Mouse (Mus musculus) MEL-GATA-1-ER (cell line): ENCODE measurements around the gene Sugp1.
A peak's percentile ranks its signal among the peaks of the same experiment; 100 is the strongest.
"Not testable (repeated sequence)": the region's sequence is repeated elsewhere in the genome, so short reads cannot be mapped to it uniquely, and the experiment has no call there.

Source experiments
- DNase-seq: peaks from one replicate; pipeline ENCODE4 v3.0.0-alpha.2; 2012; ENCODE audit warnings: low read depth; ENCODE audit errors: extremely low read depth

Sugp1 gene

DNA sequence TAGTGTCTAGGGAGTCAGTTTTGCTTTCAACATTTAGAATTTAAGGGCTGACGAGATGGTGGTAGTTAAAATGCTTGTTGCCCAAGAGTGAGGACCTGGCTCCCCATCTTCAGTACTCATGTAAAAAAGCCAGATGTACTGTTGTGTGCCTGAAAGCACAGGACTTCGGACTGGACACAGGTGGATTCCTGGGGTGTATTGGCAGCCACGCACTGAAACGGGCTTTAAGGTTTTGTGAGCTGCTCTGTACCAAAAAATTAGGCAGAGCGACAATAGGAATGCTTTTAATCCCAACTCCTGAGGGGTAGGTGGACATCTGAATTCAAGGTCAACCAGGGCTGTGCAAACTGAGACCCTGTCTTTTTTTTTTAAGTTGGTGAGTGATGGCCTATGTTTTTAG lies 1.4 kb downstream of the Sugp1 start:
- DNase-seq = no peak

DNA sequence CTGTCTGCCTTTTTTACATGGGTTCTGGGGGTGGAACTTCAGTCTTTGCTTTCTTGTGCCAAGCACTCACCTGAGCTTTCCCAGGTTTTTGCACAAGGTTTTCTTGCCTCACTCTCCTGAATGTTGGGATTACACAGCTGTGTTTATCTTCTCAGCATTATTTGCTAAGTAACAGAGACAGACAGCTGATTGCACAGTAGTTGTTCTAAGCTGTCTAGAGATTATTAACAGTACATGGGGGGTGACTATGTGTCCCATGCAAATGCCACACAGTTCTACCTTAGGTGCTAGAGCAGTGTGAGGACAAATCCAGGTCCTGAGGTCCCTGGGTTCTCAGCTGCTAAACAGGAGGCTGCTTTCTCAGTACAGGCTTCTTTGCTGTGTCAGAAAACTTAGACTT lies 7.0 kb downstream of the Sugp1 start:
- DNase-seq = no peak

DNA sequence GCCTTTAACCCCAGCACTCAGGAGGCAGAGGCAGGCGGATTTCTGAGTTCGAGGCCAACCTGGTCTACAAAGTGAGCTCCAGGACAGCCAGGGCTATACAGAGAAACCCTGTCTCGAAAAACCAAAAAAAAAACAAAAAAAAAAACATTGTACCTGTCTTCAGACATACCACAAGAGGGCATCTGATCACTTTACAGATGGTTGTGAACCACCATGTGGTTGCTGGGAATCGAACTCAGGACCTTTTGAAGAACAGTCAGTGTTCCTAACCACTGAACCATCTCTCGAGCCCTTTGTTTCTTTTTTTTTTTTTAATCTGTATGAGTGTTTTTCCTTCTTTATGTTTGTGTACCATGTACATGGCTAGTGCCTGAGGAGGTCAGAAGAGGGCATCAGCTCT lies 7.8 kb downstream of the Sugp1 start:
- DNase-seq = not testable (repeated sequence)

DNA sequence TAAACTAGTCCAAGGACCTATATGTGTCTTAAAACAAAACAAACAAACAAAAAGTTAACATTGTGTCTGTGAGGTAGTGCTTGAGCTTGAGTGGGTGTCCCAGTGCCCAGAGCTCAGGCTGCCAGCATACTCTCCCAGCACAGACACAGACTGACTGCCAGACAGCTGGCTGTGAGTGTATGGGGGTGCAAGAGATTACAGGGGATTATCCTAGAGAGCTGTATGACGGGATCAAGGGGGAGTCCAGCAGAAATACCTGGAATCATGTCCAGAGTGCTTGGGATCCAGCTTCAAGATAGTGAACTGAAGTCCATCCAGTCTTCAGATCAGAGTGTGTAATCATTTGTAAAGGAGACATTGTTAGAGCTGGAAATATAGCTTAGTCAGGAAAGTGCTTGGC lies 15.1 kb downstream of the Sugp1 start:
- DNase-seq = no peak

DNA sequence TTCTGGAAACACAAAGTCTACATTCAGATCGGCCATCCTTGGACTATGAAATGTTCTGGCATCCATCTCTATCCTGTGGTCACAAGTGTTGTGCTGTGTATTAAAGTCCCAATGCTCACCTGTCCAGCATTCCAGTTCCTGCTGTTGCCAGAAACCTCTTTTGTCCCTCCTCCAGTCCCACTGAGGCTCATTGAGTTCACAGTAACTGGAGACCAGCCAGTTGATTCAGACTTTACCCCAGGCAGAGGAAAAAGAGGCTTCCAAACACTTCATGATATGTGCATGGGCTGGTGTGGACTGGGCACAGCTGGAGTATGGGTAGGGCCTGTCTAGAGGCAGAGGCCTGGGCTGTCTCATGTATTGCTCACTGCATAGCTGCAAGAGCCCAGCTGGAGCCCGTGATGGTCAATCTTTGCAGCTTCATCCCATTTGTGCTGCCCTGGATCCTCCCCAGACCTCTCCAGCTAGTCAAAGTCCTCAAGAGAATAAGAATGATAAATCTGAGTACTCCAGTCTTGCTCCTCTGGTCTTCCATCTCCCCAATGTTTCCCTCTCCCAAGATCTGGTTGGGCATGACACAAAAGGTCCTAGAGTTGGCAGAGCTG lies 29.3 kb downstream of the Sugp1 start:
- no peak for DNase-seq

DNA sequence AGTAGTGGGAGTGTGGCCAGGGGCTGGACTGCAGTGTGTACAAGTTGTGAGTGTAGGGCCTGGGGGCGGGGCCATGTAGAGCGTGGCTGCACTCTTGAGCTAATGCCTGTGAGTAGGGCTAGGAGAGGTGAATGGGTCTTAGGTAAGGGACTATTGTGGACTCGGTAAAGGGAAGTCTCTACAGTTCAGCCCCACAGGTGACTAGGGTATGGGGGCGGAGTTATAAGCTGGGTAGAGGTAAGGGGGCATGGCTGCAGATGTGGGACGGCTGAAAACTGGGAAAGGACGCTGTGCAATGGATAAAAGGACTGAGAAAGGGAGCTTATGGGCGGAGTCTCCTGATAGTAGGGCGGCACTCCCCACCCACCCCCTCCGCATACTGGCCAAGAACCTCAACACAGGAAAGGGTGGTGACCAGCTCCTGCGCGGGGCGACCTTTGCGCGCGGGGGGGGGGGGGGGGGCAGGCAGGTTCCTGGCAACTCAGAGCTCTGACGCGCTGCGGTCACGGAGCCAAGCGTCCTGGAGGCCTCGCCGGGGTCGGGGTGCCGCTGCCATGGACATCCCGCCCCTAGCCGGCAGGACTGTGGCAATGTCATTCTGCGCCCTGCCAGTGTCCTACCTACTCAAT lies 29.9 kb downstream of the Sugp1 start, which contains the start of gene Tm6sf2:
Gene Tm6sf2 (plus strand): TSS at position 484 of the 629 bp plus-strand sequence.
- no peak for DNase-seq

DNA sequence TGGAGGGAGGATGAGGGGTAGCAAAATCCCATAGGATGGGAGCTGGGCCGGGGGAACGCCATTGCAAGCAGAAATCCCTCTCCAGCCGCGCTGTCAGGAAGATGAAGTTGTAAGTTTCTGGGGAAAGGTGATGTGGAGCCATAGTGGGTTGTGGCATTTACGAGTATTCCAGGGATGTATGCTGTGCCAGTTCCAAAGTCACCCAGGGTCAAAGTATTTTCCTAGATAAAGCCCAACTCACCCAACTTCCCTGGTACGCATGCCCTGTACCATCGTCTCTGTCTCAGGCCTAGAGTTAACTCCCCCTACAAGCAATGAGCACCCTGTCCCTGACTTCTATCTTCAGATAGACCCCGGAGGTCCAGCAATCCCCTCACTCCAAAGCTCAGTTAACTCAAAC lies 30.5 kb downstream of the Sugp1 start:
- no peak for DNase-seq

DNA sequence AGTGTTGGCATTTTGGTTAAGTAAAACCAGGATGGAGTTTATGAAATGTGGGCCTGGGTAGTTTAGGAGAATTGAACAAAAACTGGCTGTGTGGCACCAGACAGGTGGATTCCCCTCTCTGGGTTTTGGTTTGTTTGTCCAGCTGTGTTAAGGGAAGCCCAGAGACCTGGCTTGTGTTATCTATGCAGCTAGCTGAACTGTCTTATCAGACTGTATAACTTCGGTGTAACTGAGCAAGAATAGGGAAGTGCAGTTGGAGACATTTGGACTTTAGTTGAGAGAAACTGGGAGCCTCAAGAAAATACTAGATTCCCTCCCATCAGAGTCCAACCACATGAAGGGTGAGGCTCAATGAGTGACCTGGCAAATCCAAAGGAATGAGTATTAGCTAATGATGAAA lies 31.1 kb downstream of the Sugp1 start:
- peak; percentile 54 for DNase-seq

DNA sequence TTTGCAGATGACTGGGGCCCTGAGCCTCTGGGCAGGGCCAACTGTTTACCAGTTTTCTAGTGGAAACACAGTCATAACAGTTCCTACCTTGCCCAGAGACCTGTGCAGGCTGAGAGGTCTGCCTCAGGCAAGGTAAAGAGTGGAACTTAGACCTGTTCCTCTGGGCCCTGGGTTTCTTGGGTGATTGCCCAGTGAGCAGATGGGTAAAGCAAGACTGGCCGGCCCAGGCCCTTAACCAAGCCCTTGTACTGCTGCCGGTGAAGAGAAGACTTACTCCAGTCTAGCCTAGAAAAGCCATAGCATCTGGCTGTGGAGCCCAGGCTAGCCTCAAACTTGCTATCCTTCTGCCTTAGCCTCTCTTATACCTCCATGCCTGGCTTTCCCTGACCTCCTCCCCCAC lies 39.4 kb downstream of the Sugp1 start:
- no peak for DNase-seq

DNA sequence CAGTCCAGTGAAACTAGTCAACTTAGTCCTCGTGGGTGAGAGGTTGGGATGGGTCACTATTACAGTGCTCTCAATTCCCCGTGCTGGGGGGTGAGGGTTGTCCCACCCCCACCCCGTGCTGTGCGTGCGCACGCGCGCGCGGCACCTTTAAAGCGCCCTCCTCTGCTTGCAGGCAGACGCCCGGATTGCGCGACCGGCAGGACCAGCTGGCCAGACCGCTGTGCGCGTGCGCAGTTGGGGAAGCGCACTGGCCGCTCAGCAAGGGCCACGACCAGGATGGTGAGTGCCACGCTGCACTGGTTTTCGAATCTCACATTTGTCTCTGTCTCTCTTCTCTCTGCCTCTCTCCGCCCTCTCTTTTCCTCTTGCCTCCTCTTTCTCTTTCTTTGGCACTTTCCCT lies 40.7 kb downstream of the Sugp1 start, which contains the start of gene Hapln4:
Gene Hapln4 (plus strand): TSS at position 173 of the 400 bp plus-strand sequence.
- no peak for DNase-seq

DNA sequence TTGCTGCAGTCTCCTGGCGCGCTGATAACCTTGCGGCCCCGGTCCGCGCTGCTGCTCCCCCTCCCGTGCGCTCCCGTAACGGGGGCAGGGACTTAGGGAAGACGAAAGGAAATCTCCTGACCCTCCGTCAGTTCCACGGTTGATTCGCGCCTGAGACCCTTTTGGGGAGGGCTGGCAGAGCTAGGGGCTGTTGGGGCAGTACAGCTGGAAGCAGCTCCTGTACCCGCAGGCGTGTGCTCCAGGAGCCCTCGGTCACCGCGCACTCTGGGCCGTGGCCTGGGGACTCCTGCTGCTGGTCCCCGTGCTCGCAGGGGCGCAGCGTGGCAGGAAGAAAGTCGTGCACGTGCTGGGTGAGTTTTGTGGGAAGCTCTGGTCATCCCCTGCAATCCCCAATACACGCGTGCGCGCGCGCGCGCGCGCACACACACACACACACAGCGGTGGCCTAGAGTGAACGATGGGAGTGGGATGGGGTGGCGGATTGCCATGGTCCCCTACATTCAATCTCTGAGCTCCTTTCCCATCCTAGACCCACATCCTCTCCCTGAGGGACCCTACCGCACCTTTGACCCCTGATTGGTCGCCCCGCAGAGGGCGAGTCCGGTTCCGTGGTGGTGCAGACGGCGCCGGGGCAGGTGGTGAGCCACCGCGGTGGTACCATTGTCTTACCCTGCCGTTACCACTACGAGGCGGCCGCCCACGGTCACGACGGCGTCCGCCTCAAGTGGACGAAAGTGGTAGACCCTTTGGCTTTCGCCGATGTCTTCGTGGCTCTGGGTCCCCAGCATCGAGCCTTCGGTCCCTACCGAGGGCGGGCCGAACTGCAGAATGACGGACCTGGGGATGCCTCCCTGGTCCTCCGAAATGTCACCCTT lies 41.8 kb downstream of the Sugp1 start:
- no peak for DNase-seq

DNA sequence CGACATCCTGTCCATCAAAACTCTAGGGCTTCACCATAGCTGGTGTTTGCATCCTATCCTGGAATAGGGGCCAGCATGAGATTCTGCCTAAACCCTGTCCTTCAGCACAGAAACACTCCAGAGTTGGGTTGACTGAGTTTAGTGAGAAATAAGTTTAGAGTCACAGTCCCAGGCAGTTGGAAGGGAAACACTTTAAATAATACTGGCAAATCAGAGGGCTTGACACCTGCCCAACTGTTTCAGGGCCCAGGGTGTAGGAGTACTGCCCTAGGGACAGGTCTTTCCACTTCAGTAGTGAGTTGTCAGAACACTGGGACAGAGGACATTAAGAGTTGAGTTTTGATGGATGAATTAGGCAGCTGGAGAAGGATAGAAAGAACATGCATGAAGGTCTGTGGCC lies 43.5 kb downstream of the Sugp1 start:
- no peak for DNase-seq

DNA sequence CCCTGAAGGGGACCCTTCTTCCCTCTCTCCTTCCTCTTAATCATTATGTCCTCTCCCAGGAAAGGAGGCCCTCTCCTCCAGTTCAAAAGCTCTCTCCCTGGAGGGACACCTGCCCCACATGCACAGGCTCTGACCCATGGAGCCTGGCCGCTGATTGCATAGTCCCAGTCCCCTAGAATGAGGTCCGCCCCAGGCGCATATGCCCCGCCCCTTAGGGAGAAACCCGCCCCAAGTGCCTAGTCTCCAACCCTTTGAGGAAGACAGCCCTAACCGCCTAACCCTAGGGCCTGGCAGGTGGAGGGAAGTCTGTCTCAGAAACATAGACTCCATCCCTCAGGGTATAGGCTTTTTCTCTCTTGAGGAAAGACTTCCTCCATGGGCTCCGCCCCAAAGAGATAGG lies 44.6 kb downstream of the Sugp1 start:
- no peak for DNase-seq

DNA sequence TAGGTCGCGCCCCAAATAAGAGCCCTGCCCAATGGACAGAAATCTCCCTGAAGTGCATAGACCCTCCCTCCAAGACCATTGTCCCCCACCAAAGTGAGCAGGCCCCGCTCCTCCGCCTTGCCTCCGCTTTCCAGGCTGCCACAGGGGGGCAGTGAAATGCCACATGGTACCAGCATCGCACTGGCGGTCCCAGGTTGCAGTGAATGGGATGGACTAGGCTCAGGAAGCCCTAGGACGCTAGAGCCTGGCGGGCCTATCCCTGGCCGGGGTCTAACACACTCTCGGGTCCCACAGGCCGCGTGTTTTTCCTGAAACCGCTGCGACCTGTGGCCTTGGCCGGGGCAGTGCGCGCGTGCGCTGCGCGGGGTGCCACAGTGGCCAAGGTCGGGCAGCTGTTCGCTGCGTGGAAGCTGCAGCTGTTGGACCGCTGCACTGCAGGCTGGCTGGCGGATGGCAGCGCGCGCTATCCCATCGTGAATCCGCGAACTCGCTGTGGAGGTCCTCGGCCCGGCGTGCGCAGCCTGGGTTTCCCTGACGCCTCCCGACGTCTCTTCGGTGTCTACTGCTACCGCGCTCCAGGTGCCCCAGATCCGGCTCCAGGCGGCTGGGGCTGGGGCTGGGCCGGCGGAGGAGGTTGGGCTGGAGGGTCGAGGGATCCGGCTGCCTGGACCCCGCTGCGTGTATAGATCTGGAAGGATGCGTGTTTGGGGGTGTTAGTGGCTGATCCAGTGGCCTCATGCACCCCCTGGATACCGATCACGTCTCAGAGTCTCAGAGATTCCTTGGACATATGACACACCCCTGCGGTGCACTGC lies 45.4 kb downstream of the Sugp1 start:
- DNase-seq = no peak

DNA sequence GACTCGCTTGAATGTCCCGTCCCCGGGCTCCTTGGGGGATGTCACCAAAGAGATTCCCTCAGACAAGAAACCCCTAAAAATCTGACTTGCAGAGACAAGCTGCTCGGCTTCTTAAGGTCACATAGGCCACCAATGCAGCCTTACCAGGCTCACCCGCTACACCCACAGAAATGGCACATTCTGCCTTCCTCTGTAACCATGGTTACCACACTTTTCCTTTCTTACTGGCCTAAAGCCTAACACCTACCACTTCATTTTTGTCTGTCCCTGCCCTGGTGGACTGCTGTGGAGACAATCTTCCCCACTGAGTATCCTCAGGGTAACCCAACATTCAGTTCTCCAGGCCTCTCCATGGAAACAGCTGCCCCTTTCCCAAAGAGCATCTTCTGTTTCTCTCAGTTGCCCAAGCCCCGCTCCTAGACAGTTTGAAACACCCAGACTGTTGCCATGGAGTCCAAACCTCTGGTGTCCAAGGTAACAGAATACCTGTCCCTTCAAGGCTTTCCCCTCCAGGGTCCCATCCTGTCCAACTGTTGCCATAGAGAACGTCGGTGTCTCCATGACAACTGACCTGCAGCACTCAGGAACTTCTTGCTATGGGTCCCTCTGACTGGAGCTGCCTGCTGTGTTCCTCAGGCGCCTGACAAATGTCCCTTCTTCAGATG lies 46.8 kb downstream of the Sugp1 start:
- no peak for DNase-seq

DNA sequence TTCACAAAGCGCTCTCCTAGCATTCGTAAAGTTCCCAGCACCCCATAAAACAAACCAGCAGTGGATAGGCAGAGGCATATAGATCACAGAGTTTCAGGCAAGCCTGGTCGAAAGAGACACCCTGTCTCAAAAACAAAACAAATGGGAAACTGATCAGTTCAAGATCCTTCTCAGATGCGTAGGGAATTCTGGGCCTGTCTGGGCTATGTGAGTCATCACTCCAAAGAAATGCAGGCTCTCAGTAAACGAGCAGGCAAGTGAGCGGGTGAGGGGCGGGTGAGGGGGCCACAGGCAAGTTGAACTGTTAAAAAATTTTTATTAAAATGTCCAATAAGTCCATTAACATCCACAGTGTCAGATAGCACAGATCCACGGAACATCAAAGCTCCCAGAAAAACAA lies 50.2 kb downstream of the Sugp1 start:
- no peak for DNase-seq

DNA sequence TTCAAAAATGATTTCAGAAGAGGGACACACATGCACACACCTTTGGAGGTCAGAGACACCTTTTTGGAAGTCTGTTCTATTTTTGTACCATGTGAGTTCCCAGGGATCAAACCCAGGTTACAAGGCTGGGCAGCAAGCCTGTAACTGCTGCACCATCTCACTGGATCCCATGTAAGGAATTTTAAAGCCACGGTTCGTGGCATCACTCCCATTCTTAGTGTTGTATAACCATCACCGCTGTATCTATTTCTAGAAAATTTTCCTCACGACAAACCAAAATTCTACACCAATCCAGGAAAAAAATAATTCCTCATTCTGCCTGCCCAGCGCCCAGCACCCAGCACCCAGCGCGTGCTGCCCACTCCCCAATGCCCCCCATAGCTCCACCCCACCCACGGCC lies 56.7 kb downstream of the Sugp1 start:
- no peak for DNase-seq

DNA sequence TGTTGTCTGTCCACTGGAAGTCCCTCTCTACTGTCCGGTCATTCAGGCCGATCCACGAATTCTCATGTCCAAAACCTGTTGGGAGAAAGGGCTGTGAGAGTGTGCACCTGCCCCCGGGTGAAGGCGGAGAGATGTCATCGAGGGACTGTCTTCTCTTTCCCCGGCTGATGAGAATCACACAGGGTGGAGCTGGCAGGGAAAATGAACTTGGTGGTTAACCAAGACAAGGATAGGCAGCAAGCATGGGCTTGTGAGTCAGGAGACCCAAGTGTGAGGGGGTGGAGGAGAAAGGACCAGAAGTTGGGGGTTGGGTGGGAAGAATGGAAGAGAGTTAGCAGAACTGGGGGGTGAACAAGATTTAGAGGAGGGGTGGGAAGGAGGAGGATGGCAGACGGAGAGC lies 57.6 kb downstream of the Sugp1 start:
- no peak for DNase-seq

DNA sequence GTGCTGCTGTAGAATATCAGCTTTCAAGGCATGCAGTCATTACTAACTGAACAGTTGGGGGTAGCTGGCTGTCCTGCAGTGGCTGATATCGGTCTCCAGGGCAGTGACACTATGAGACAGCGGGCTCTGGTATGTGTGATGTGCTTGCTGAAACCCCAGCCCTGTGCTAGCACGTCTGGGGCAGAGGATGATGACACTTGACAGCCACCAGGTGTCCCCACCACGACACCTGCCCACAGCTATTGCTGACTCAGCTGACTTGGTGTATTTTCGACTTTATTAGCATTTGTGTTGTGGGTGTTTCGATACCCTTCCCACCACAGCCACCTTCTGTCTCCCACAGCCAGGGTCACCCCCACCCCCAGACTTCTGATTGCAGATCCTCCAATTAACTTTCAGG lies 61.9 kb downstream of the Sugp1 start:
- DNase-seq = no peak

DNA sequence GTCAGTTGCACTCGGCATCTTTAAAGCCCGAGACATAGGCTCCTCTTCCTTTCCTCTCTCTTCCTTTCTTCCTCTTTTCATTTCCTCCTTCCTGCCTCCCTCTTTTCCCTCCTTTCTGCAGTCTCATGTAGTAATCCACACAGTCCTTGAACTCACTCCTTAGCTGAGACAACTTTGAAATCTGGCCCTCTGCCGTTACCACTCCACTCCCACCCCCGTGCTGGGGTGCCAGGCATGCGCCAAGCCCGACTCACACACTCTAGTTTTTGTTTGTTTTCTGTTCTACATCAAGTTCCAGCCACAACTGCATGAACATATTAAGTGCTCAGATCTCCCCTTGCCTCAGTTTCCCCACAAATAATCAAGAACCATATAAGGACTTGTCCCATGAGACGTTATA lies 62.3 kb downstream of the Sugp1 start:
- no peak for DNase-seq

DNA sequence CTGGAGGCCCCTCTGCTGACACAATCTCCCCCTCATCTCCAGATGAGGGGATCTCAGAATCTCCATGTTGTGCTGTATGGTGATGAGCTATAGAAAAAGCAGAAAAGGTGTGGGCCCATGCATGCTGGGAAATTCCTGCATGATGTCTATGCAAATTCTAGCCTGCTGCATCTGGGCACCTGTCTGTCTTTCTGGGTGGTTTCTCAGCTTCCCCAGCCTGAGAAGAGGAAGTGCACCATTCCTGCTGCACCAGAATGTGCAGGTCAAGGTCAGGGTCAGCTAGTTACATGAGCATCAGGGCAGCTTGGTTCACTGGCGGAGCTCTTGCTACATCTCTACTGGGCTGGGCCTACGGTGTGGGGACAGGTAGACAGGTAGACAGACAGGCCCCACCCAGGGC lies 67.8 kb downstream of the Sugp1 start:
- no peak for DNase-seq
